Mouse (Mus musculus) MEL (cell line): ENCODE data around the gene Gm3417. TPM values are rescaled to one million over a fixed set of nuclear protein-coding genes. Genes with fewer than 3 reads are reported as not detected.

Experiments
- DNase-seq: peaks from one replicate; pipeline ENCODE4 v3.0.0; 2011; ENCODE audit warnings: low read depth, low spot score
- H3K27ac ChIP-seq: 2 replicates; pipeline ENCODE4 v1.5.1; 2012; ENCODE audit warnings: low read depth, mild to moderate bottlenecking, control low read depth, low read length, moderate library complexity; ENCODE audit not compliant: control insufficient read depth
- H3K27me3 ChIP-seq, 2 experiments: fragments of 150-350 bp in 1 of 2; sonication (generic) in 1 of 2; 2 replicates each; pipeline ENCODE4 v1.6.1; 2012; ENCODE audit warnings: low read length in 2 of 2, mild to moderate bottlenecking in 2 of 2, improper control_type of control experiment in 1 of 2, moderate library complexity in 1 of 2; ENCODE audit not compliant: insufficient read depth in 2 of 2, control insufficient read depth in 1 of 2
- H3K36me3 ChIP-seq, 2 experiments: 2 replicates each; pipeline ENCODE4 v1.6.1; 2012 to 2014; ENCODE audit warnings: low read length in 2 of 2, improper control_type of control experiment in 1 of 2, inconsistent platforms in 1 of 2, mild to moderate bottlenecking in 1 of 2; ENCODE audit not compliant: insufficient read depth in 2 of 2, control insufficient read depth in 1 of 2
- H3K4me1 ChIP-seq, 2 experiments: fragments of 150-350 bp in 1 of 2; sonication (generic) in 1 of 2; 2 replicates each; pipeline ENCODE4 v1.6.1; 2012; ENCODE audit warnings: low read length in 2 of 2, improper control_type of control experiment in 1 of 2, mild to moderate bottlenecking in 1 of 2; ENCODE audit not compliant: insufficient read depth in 2 of 2, control insufficient read depth in 1 of 2
- H3K4me3 ChIP-seq, 2 experiments: fragments of 150-350 bp in 1 of 2; sonication (generic) in 1 of 2; 2 replicates each; pipeline ENCODE4 v1.5.1; 2012; ENCODE audit warnings: low read depth in 2 of 2, low read length in 2 of 2, mild to moderate bottlenecking in 2 of 2, moderate library complexity in 2 of 2, control low read depth in 1 of 2, improper control_type of control experiment in 1 of 2; ENCODE audit not compliant: control insufficient read depth in 1 of 2, insufficient read depth in 1 of 2
- H3K79me2 ChIP-seq: 2 replicates; pipeline ENCODE4 v1.6.1; 2012; ENCODE audit warnings: mild to moderate bottlenecking, low read length, moderate library complexity; ENCODE audit not compliant: control insufficient read depth, poor library complexity, insufficient read depth
- H3K9ac ChIP-seq: 2 replicates; pipeline ENCODE4 v1.6.1; 2012; ENCODE audit warnings: low read depth, mild to moderate bottlenecking, control low read depth, low read length, moderate library complexity; ENCODE audit not compliant: control insufficient read depth, poor library complexity, severe bottlenecking
- H3K9me3 ChIP-seq: fragments of 150-350 bp; sonication (generic); replicated peaks from 2 replicates; pipeline ENCODE4 v1.6.1; 2012; ENCODE audit warnings: mild to moderate bottlenecking, low read length, improper control_type of control experiment, moderate library complexity; ENCODE audit not compliant: insufficient read depth
- BHLHE40 ChIP-seq: IDR thresholded peaks from 2 replicates; pipeline ENCODE4 v1.6.1; 2012; ENCODE audit warnings: low read depth, mild to moderate bottlenecking, inconsistent platforms, low read length, improper control_type of control experiment, borderline replicate concordance
- CHD1 ChIP-seq: IDR thresholded peaks from 2 replicates; pipeline ENCODE4 v1.6.1; 2012; ENCODE audit warnings: low read depth, mild to moderate bottlenecking, inconsistent platforms, low read length, improper control_type of control experiment
- CHD2 ChIP-seq: IDR thresholded peaks from 2 replicates; pipeline ENCODE4 v1.6.1; 2011; ENCODE audit warnings: low read length, improper control_type of control experiment
- CTCF ChIP-seq, 3 experiments: IDR thresholded peaks in 2 of 3; conservative IDR thresholded peaks in 1 of 3; 2 replicates each; pipeline ENCODE4 v1.5.1; 2011 to 2012; ENCODE audit warnings: low read length in 3 of 3, low read depth in 2 of 3, mild to moderate bottlenecking in 2 of 3, improper control_type of control experiment in 1 of 3, inconsistent platforms in 1 of 3, mixed read lengths in 1 of 3, moderate library complexity in 1 of 3; ENCODE audit not compliant: control insufficient read depth in 1 of 3, insufficient read depth in 1 of 3, poor library complexity in 1 of 3, severe bottlenecking in 1 of 3
- ELF1 ChIP-seq: IDR thresholded peaks from 2 replicates; pipeline ENCODE4 v1.6.1; 2014; ENCODE audit warnings: low read depth, mild to moderate bottlenecking, inconsistent platforms, low read length, improper control_type of control experiment, moderate library complexity
- EP300 ChIP-seq, 2 experiments: IDR thresholded peaks; 2 replicates each; pipeline ENCODE4 v1.6.1; 2011; ENCODE audit warnings: improper control_type of control experiment in 2 of 2, low read length in 2 of 2, low read depth in 1 of 2, mild to moderate bottlenecking in 1 of 2
- ETS1 ChIP-seq: IDR thresholded peaks from 2 replicates; pipeline ENCODE4 v1.6.1; 2012; ENCODE audit warnings: low read depth, mild to moderate bottlenecking, inconsistent platforms, low read length, improper control_type of control experiment, moderate library complexity
- GATA1 ChIP-seq: IDR thresholded peaks from 2 replicates; pipeline ENCODE4 v1.6.1; 2011; ENCODE audit warnings: low read depth, low read length, improper control_type of control experiment
- HCFC1 ChIP-seq: IDR thresholded peaks from 2 replicates; pipeline ENCODE4 v1.6.1; 2012; ENCODE audit warnings: low read depth, mild to moderate bottlenecking, inconsistent platforms, low read length, improper control_type of control experiment, moderate library complexity
- JUND ChIP-seq: IDR thresholded peaks from 2 replicates; pipeline ENCODE4 v1.6.1; 2011; ENCODE audit warnings: low read depth, mild to moderate bottlenecking, improper control_type of control experiment, low read length
- KAT2A ChIP-seq: conservative IDR thresholded peaks from 2 replicates; pipeline ENCODE4 v1.6.1; 2012; ENCODE audit warnings: low read depth, low read length, improper control_type of control experiment, inconsistent platforms
- MAX ChIP-seq: IDR thresholded peaks from 2 replicates; pipeline ENCODE4 v1.6.1; 2011; ENCODE audit warnings: low read length, improper control_type of control experiment
- MAZ ChIP-seq: IDR thresholded peaks from 2 replicates; pipeline ENCODE4 v1.6.1; 2012; ENCODE audit warnings: low read depth, mild to moderate bottlenecking, inconsistent platforms, low read length, improper control_type of control experiment
- MEF2A ChIP-seq: IDR thresholded peaks from 2 replicates; pipeline ENCODE4 v1.6.1; 2014; ENCODE audit warnings: low read depth, mild to moderate bottlenecking, inconsistent platforms, low read length, improper control_type of control experiment; ENCODE audit not compliant: poor library complexity, insufficient replicate concordance, severe bottlenecking; ENCODE audit errors: extremely low read depth
- MYB ChIP-seq: IDR thresholded peaks from 2 replicates; pipeline ENCODE4 v1.6.1; 2011; ENCODE audit warnings: mild to moderate bottlenecking, low read depth, low read length, improper control_type of control experiment
- MYC ChIP-seq: IDR thresholded peaks from 2 replicates; pipeline ENCODE4 v1.6.1; 2011; ENCODE audit warnings: low read depth, mild to moderate bottlenecking, low read length, improper control_type of control experiment, moderate library complexity
- NELFE ChIP-seq: IDR thresholded peaks from 2 replicates; pipeline ENCODE4 v1.6.1; 2011; ENCODE audit warnings: low read depth, low read length, improper control_type of control experiment
- NRF1 ChIP-seq: IDR thresholded peaks from 2 replicates; pipeline ENCODE4 v1.6.1; 2014; ENCODE audit warnings: low read depth, mild to moderate bottlenecking, inconsistent platforms, low read length, improper control_type of control experiment, moderate library complexity; ENCODE audit not compliant: poor library complexity, insufficient read depth, severe bottlenecking
- POLR2A ChIP-seq, 2 experiments: IDR thresholded peaks; 2 replicates each; pipeline ENCODE4 v1.6.1; 2011 to 2012; ENCODE audit warnings: low read length in 2 of 2, mild to moderate bottlenecking in 2 of 2, control low read depth in 1 of 2, improper control_type of control experiment in 1 of 2, low read depth in 1 of 2, moderate library complexity in 1 of 2; ENCODE audit not compliant: control insufficient read depth in 1 of 2, insufficient read depth in 1 of 2, poor library complexity in 1 of 2
- POLR2AphosphoS2 ChIP-seq: IDR thresholded peaks from 2 replicates; pipeline ENCODE4 v1.6.1; 2011; ENCODE audit warnings: low read length, improper control_type of control experiment
- POLR2AphosphoS5 ChIP-seq: IDR thresholded peaks from 2 replicates; pipeline ENCODE4 v1.6.1; 2012; ENCODE audit warnings: low read depth, borderline replicate concordance, mild to moderate bottlenecking, inconsistent platforms, low read length, moderate library complexity, mixed read lengths
- RAD21 ChIP-seq: IDR thresholded peaks from 2 replicates; pipeline ENCODE4 v1.6.1; 2011; ENCODE audit warnings: mild to moderate bottlenecking, low read depth, low read length, improper control_type of control experiment
- RCOR1 ChIP-seq: IDR thresholded peaks from 2 replicates; pipeline ENCODE4 v1.6.1; 2012; ENCODE audit warnings: low read depth, mild to moderate bottlenecking, inconsistent platforms, low read length, improper control_type of control experiment
- SIN3A ChIP-seq: IDR thresholded peaks from 2 replicates; pipeline ENCODE4 v1.6.1; 2012; ENCODE audit warnings: low read length, improper control_type of control experiment, inconsistent platforms
- SMC3 ChIP-seq: IDR thresholded peaks from 2 replicates; pipeline ENCODE4 v1.6.1; 2011; ENCODE audit warnings: low read depth, low read length, improper control_type of control experiment
- TAL1 ChIP-seq: IDR thresholded peaks from 2 replicates; pipeline ENCODE4 v1.6.1; 2012; ENCODE audit warnings: mild to moderate bottlenecking, inconsistent platforms, low read length, moderate library complexity, mixed read lengths
- TBP ChIP-seq: IDR thresholded peaks from 2 replicates; pipeline ENCODE4 v1.8.0; 2011; ENCODE audit warnings: low read depth, low read length, improper control_type of control experiment
- TCF12 ChIP-seq: IDR thresholded peaks from 2 replicates; pipeline ENCODE4 v1.6.1; 2014; ENCODE audit warnings: low read depth, mild to moderate bottlenecking, inconsistent platforms, low read length, improper control_type of control experiment, moderate library complexity
- UBTF ChIP-seq: IDR thresholded peaks from 2 replicates; pipeline ENCODE4 v1.6.1; 2012; ENCODE audit warnings: low read depth, mild to moderate bottlenecking, inconsistent platforms, low read length, improper control_type of control experiment, moderate library complexity, borderline replicate concordance; ENCODE audit not compliant: insufficient read depth
- ZMIZ1 ChIP-seq: IDR thresholded peaks from 2 replicates; pipeline ENCODE4 v1.6.1; 2012; ENCODE audit warnings: low read depth, mild to moderate bottlenecking, inconsistent platforms, low read length, improper control_type of control experiment, moderate library complexity
- ZNF384 ChIP-seq: IDR thresholded peaks from 2 replicates; pipeline ENCODE4 v1.6.1; 2012; ENCODE audit warnings: low read depth, mild to moderate bottlenecking, inconsistent platforms, low read length, improper control_type of control experiment
- polyA plus RNA-seq, 2 experiments: library from polyadenylated mRNA; stranded (reverse) in 1 of 2; unstranded in 1 of 2; fragments of >175 nt in 1 of 2; fragments of >200 nt in 1 of 2; gene quantifications; 2 replicates each; pipeline versions ENCODE4 v1.2.1 to v1.2.4; 2012; ENCODE audit warnings: low replicate concordance in 2 of 2, low read depth in 1 of 2; ENCODE audit not compliant: insufficient read length in 2 of 2, insufficient read depth in 1 of 2, missing spikeins in 1 of 2
- total RNA-seq: library from RNA; depleted of rRNA; stranded (reverse); fragments of 300-350 nt; gene quantifications from 2 replicates; pipeline ENCODE4 v1.2.3, GENCODE M21; 2012

Gene Gm3417
- total and polyA plus RNA-seq, 3 experiments: 2.0 to 5.2 TPM; not detected in 1

DNA sequence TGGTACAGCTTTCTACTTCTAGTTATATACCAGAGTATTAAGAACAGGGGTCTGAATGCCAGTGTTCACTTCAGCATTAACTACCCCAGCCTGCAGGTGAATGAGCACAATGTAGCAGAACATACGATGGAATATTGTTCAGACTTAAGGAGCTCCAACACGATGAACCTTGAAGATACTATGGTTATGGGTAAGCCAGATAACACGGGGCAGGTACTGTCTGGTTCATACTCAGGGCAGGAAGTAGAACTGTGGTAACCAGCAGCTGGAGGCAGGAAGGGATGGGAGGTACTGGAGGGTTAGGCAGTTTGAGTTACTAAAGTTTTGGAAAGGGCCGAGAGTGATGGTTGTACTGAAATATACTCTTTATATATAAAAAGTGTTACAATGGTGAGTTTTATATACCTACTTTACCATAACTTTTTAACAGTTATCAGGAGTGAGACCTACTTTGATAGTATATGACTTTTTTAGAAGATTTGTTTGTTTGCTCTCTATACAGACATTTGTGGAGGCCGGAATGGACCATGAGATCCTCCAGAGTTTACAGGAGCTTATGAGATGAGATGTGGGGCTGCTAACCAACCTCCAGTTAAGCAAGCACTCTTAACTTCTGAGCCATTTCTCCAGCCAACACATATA, 19.8 kb downstream of the Gm3417 start:
- peak; percentile 59 for DNase-seq
- Histone ChIP-seq H3K27ac (peak overlapping the region; percentile 27), H3K9ac (peak overlapping the region; percentile 49), H3K79me2 (peaks cover 36% of the 10 kb centered on the region), H3K4me3 (peak overlapping the region; percentile 19 to 71; a peak in 3 of 4 replicates), H3K36me3 (peaks cover 41% of the 10 kb centered on the region in 2 experiments), H3K27me3 (no peaks in the 10 kb centered on the region)
- no peak for TF ChIP-seq ZMIZ1
- no peak for TF ChIP-seq MEF2A
- peak; percentile 30 to 33; a peak in 1 of 4 replicates for TF ChIP-seq EP300 (IDR thresholded peaks at IDR 0.05; ENCODE audit: low read depth in 1 of 2, low read length in 2 of 2)
- TF ChIP-seq HCFC1: no peak
- no peak for TF ChIP-seq TCF12
- peak; percentile 29 for TF ChIP-seq SIN3A
- TF ChIP-seq ZNF384: no peak
- TF ChIP-seq KAT2A: no peak
- TF ChIP-seq JUND: no peak
- TF ChIP-seq RCOR1: no peak
- TF ChIP-seq POLR2AphosphoS2: no peak
- no peak for TF ChIP-seq SMC3
- 0 out of 2 replicates have a peak, but pooled peaks have one; percentile 24 for TF ChIP-seq ETS1
- TF ChIP-seq ELF1: no peak
- no peak for TF ChIP-seq POLR2A (IDR thresholded peaks at IDR 0.05; ENCODE audit: control insufficient read depth in 1 of 2, insufficient read depth in 1 of 2, low read depth in 1 of 2, low read length in 2 of 2, poor library complexity in 1 of 2)
- TF ChIP-seq UBTF: no peak
- no peak for TF ChIP-seq NRF1
- TF ChIP-seq CHD1: peak; percentile 58; the same call in 1 of the 2 replicates
- no peak for TF ChIP-seq MYB
- no peak for TF ChIP-seq TBP
- TF ChIP-seq MYC: no peak
- no peak for TF ChIP-seq CTCF (IDR thresholded peaks at IDR 0.05 in 2 of 3, conservative IDR thresholded peaks at IDR 0.05 in 1 of 3; ENCODE audit: control insufficient read depth in 1 of 3, insufficient read depth in 1 of 3, low read depth in 2 of 3, low read length in 3 of 3, poor library complexity in 1 of 3, severe bottlenecking in 1 of 3)
- TF ChIP-seq BHLHE40: no peak
- no peak for TF ChIP-seq MAZ
- TF ChIP-seq MAX: no peak
- TF ChIP-seq POLR2AphosphoS5: no peak
- TF ChIP-seq RAD21: no peak
- TF ChIP-seq TAL1: no peak; the same call in 1 of the 2 replicates
- no peak for TF ChIP-seq NELFE
- no peak for TF ChIP-seq CHD2
- TF ChIP-seq GATA1: no peak
- TF ChIP-seq, all 39 proteins: peak for 4
- H3K9me3 ChIP-seq: no peaks in the 10 kb centered on the region
- peaks cover 12 to 24% of the 10 kb centered on the region in 2 experiments for H3K4me1 ChIP-seq
